Mouse (Mus musculus) midbrain, postnatal 0 days (tissue): ENCODE measurements around the gene Cdh1. TPM values are rescaled to one million over a fixed set of nuclear protein-coding genes. Genes with fewer than 3 reads are reported as not detected.

Experiments used
- ATAC-seq: fragments of 200-750 bp; cut with Nextera tagmentation; 2 replicates; pipeline ENCODE4 v1.8.0; 2017; ENCODE audit warnings: moderate number of reproducible peaks, mild to moderate bottlenecking, moderate TSS enrichment, moderate library complexity; ENCODE audit not compliant: low FRiP score
- DNase-seq: peaks from one replicate; pipeline ENCODE4 v3.0.0-alpha.2; 2015; ENCODE audit warnings: low spot score
- H3K27ac ChIP-seq: fragments of 300-500 bp; sonication (generic); 2 replicates; pipeline ENCODE4 v1.5.1; 2014; ENCODE audit warnings: low read depth, mild to moderate bottlenecking, low read length, mixed read lengths
- H3K27me3 ChIP-seq: fragments of 300-500 bp; sonication (generic); 2 replicates; pipeline ENCODE4 v1.6.1; 2014; ENCODE audit warnings: low read length, control low read depth, mixed read lengths; ENCODE audit not compliant: insufficient read depth
- H3K36me3 ChIP-seq: fragments of 300-500 bp; sonication (generic); 2 replicates; pipeline ENCODE4 v1.6.1; 2014; ENCODE audit warnings: low read length, control low read depth, mixed read lengths; ENCODE audit not compliant: insufficient read depth
- H3K4me1 ChIP-seq: fragments of 300-500 bp; sonication (generic); 2 replicates; pipeline ENCODE4 v1.6.1; 2014; ENCODE audit warnings: mild to moderate bottlenecking, control low read depth, antibody characterized with exemption, low read length, mixed read lengths; ENCODE audit not compliant: insufficient read depth
- H3K4me2 ChIP-seq: fragments of 300-500 bp; sonication (generic); 2 replicates; pipeline ENCODE4 v1.6.1; 2014; ENCODE audit warnings: low read depth, mild to moderate bottlenecking, low read length, mixed read lengths; ENCODE audit not compliant: poor library complexity, severe bottlenecking
- H3K4me3 ChIP-seq: fragments of 300-500 bp; sonication (generic); 2 replicates; pipeline ENCODE4 v1.5.1; 2014; ENCODE audit warnings: low read depth, mild to moderate bottlenecking, low read length, moderate library complexity
- H3K9ac ChIP-seq: fragments of 300-500 bp; sonication (generic); replicated peaks from 2 replicates; pipeline ENCODE4 v1.6.1; 2014; ENCODE audit warnings: mild to moderate bottlenecking, low read length, moderate library complexity, mixed read lengths; ENCODE audit not compliant: poor library complexity, severe bottlenecking
- H3K9me3 ChIP-seq: fragments of 300-500 bp; sonication (generic); 2 replicates; pipeline ENCODE4 v1.6.1; 2016; ENCODE audit warnings: low read length, control low read depth
- CTCF ChIP-seq: IDR thresholded peaks from 2 replicates; pipeline ENCODE4 v1.5.1; 2016; ENCODE audit warnings: antibody characterized with exemption, mild to moderate bottlenecking
- WGBS: fragments of 180-500 bp; shearing (Covaris S2); extraction: QIAGEN DNeasy Blood & Tissue Kit; methylation state at CpG from one replicate; pipeline ENCODE4 v1.1.7; 2014; 5-methylcytosine and 5-hydroxymethylcytosine counted together
- polyA plus RNA-seq: library from polyadenylated mRNA; unstranded; fragments of >200 nt; fragmentation: Nextera tagmentation; extraction: Ambion mirVana; gene quantifications from 2 replicates; pipeline ENCODE4 v1.2.1, GENCODE M21; 2015
- total RNA-seq: library from RNA; depleted of rRNA; stranded (reverse); fragments of >200 nt; gene quantifications from 2 replicates; pipeline ENCODE4 v1.2.3, GENCODE M21; 2014

Cdh1 gene
- total and polyA plus RNA-seq, 2 experiments from 2014 or later = 6.9 to 7.9 TPM

- no peak overlapping the region for H3K4me3 ChIP-seq
- no peaks in the 10 kb centered on the region for H3K9me3 ChIP-seq
- no peaks in the 10 kb centered on the region for H3K4me1 ChIP-seq
- DNase-seq (no peak), ATAC-seq (no peak)
- TF ChIP-seq CTCF = no peak
- WGBS = 95% methylated on average over 3 of the region's 3 CpGs
- H3K9ac ChIP-seq = no peak overlapping the region
- H3K4me2 ChIP-seq = no peak overlapping the region
- H3K27me3 ChIP-seq = no peaks in the 10 kb centered on the region
- H3K27ac ChIP-seq = no peak overlapping the region
- H3K36me3 ChIP-seq = no peaks in the 10 kb centered on the region
Measured at GRCm38 (mm10) chr8:106623451-106623850, 20.3 kb downstream of the Cdh1 start.

GRCm38 (mm10) chr8:106623954-106624353, 20.8 kb downstream of the Cdh1 start:
- H3K27ac ChIP-seq = no peak overlapping the region
- no peaks in the 10 kb centered on the region for H3K9me3 ChIP-seq
- H3K4me1 ChIP-seq = no peaks in the 10 kb centered on the region
- ATAC-seq (no peak), DNase-seq (no peak)
- H3K36me3 ChIP-seq = no peaks in the 10 kb centered on the region
- H3K4me3 ChIP-seq = no peak overlapping the region
- H3K4me2 ChIP-seq = no peak overlapping the region
- no peaks in the 10 kb centered on the region for H3K27me3 ChIP-seq
- no peak overlapping the region for H3K9ac ChIP-seq
- no peak for TF ChIP-seq CTCF

- Histone ChIP-seq H3K4me1 (no peaks in the 10 kb centered on the region), H3K9ac (no peak overlapping the region), H3K27ac (no peak overlapping the region), H3K4me2 (no peak overlapping the region), H3K27me3 (no peaks in the 10 kb centered on the region), H3K4me3 (no peak overlapping the region), H3K9me3 (no peaks in the 10 kb centered on the region), H3K36me3 (no peaks in the 10 kb centered on the region)
- no peak for TF ChIP-seq CTCF
- WGBS = 79% methylated on average over 3 of the region's 3 CpGs
- no peak for ATAC-seq
- no peak for DNase-seq
Measured at GRCm38 (mm10) chr8:106624743-106625142, 21.6 kb downstream of the Cdh1 start.

GRCm38 (mm10) chr8:106626096-106626865, 23.1 kb downstream of the Cdh1 start:
- H3K27me3 ChIP-seq = no peaks in the 10 kb centered on the region
- no peak for DNase-seq
- no peak overlapping the region for H3K27ac ChIP-seq
- 58% methylated on average over 9 of the region's 9 CpGs for WGBS
- H3K36me3 ChIP-seq = no peaks in the 10 kb centered on the region
- ATAC-seq = no peak
- H3K9ac ChIP-seq = no peak overlapping the region
- H3K4me3 ChIP-seq = no peak overlapping the region
- TF ChIP-seq CTCF = no peak
- H3K4me1 ChIP-seq = no peaks in the 10 kb centered on the region
- no peaks in the 10 kb centered on the region for H3K9me3 ChIP-seq
- H3K4me2 ChIP-seq = no peak overlapping the region

- Histone ChIP-seq H3K4me2 (no peak overlapping the region), H3K9ac (no peak overlapping the region)
Measured at GRCm38 (mm10) chr8:106628291-106628964, 25.3 kb downstream of the Cdh1 start.

GRCm38 (mm10) chr8:106629456-106629855, 26.3 kb downstream of the Cdh1 start:
- no peaks in the 10 kb centered on the region for H3K27me3 ChIP-seq
- no peaks in the 10 kb centered on the region for H3K4me1 ChIP-seq
- no peak overlapping the region for H3K9ac ChIP-seq
- WGBS = 70% methylated on average over 5 of the region's 5 CpGs
- DNase-seq (no peak), ATAC-seq (no peak)
- no peak overlapping the region for H3K4me2 ChIP-seq
- H3K36me3 ChIP-seq = no peaks in the 10 kb centered on the region
- H3K4me3 ChIP-seq = no peak overlapping the region
- H3K27ac ChIP-seq = no peak overlapping the region
- H3K9me3 ChIP-seq = no peaks in the 10 kb centered on the region
- no peak for TF ChIP-seq CTCF

More at GRCm38 (mm10) chr8:106628291-106628964, 25.3 kb downstream of the Cdh1 start:
- Histone ChIP-seq H3K4me3 (no peak overlapping the region), H3K36me3 (no peaks in the 10 kb centered on the region), H3K9me3 (no peaks in the 10 kb centered on the region), H3K4me1 (no peaks in the 10 kb centered on the region), H3K27me3 (no peaks in the 10 kb centered on the region), H3K27ac (no peak overlapping the region)
- no peak for TF ChIP-seq CTCF
- ATAC-seq (no peak), DNase-seq (no peak)
- WGBS = 87% methylated on average over 11 of the region's 11 CpGs
